Mouse (Mus musculus): ENCODE results near the gene Fbxw17. TPM values are rescaled to one million over a fixed set of nuclear protein-coding genes. Genes with fewer than 3 reads are reported as not detected.
"Not testable (repeated sequence)": the region's sequence is repeated elsewhere in the genome, so short reads cannot be mapped to it uniquely, and the experiment has no call there.

The Fbxw17 gene
- polyA plus RNA-seq, 1 experiment = 16.3 TPM

- H3K4me3 ChIP-seq = no peak overlapping the region
These were observed 6.9 kb downstream of the Fbxw17 start for GRCm38 (mm10) chr13:50424517-50424916.

GRCm38 (mm10) chr13:50426686-50427085, 9.0 kb downstream of the Fbxw17 start:
- TF ChIP-seq SRF (IDR thresholded peaks at IDR 0.05; ENCODE audit: control insufficient read depth, insufficient read length, low read depth) = no peak
- TF ChIP-seq POLR2AphosphoS2 (IDR thresholded peaks at IDR 0.05; ENCODE audit: insufficient read length, low read depth) = no peak
- no peak for TF ChIP-seq MYOG (IDR thresholded peaks at IDR 0.05; ENCODE audit: control insufficient read depth in 1 of 3, insufficient read depth in 1 of 3, insufficient read length in 2 of 3, low read depth in 2 of 3)
- TF ChIP-seq MYOD1 (IDR thresholded peaks at IDR 0.05; ENCODE audit: control insufficient read depth in 1 of 3, insufficient read length in 2 of 3, low read depth in 2 of 3) = no peak
- TF ChIP-seq E2F4 (IDR thresholded peaks at IDR 0.05; ENCODE audit: insufficient read depth) = no peak
- TF ChIP-seq USF1 (IDR thresholded peaks at IDR 0.05; ENCODE audit: low read depth) = no peak
- no peak for TF ChIP-seq REST (IDR thresholded peaks at IDR 0.05; ENCODE audit: insufficient read depth, insufficient read length)
- TF ChIP-seq CEBPB (IDR thresholded peaks at IDR 0.05; ENCODE audit: insufficient read depth, poor library complexity, severe bottlenecking) = no peak
- no peak for TF ChIP-seq POLR2A (IDR thresholded peaks at IDR 0.05; ENCODE audit: insufficient read length, low read depth)
- TF ChIP-seq MAX (IDR thresholded peaks at IDR 0.05; ENCODE audit: low read depth) = no peak
- no peak for TF ChIP-seq TCF3 (IDR thresholded peaks at IDR 0.05; ENCODE audit: insufficient read length, low read depth)
- no peak for TF ChIP-seq TCF12 (IDR thresholded peaks at IDR 0.05; ENCODE audit: insufficient read depth, poor library complexity, severe bottlenecking)
- no peaks in the 10 kb centered on the region for H3K27me3 ChIP-seq (ENCODE audit: control insufficient read depth, insufficient read depth, insufficient read length)
- H3K79me2 ChIP-seq (ENCODE audit: control insufficient read depth, insufficient read depth) = no peaks in the 10 kb centered on the region
- H3ac ChIP-seq (ENCODE audit: control insufficient read depth, insufficient read length) = no peak overlapping the region
- H3K4me3 ChIP-seq = no peak overlapping the region
- H3K36me3 ChIP-seq (ENCODE audit: control insufficient read depth, insufficient read depth) = peaks cover 27% of the 10 kb centered on the region
- no peak overlapping the region for H3K4me2 ChIP-seq (ENCODE audit: low read depth)

More at GRCm38 (mm10) chr13:50424517-50424916, 6.9 kb downstream of the Fbxw17 start:
- peaks cover 27% of the 10 kb centered on the region for H3K36me3 ChIP-seq (ENCODE audit: control insufficient read depth, insufficient read depth)
- TF ChIP-seq POLR2A (IDR thresholded peaks at IDR 0.05; ENCODE audit: insufficient read length, low read depth) (no peak), E2F4 (IDR thresholded peaks at IDR 0.05; ENCODE audit: insufficient read depth) (no peak), MYOG (IDR thresholded peaks at IDR 0.05; ENCODE audit: control insufficient read depth in 1 of 3, insufficient read depth in 1 of 3, insufficient read length in 2 of 3, low read depth in 2 of 3) (no peak), TCF3 (IDR thresholded peaks at IDR 0.05; ENCODE audit: insufficient read length, low read depth) (no peak), CEBPB (IDR thresholded peaks at IDR 0.05; ENCODE audit: insufficient read depth, poor library complexity, severe bottlenecking) (no peak), USF1 (IDR thresholded peaks at IDR 0.05; ENCODE audit: low read depth) (no peak), MAX (IDR thresholded peaks at IDR 0.05; ENCODE audit: low read depth) (no peak), SRF (IDR thresholded peaks at IDR 0.05; ENCODE audit: control insufficient read depth, insufficient read length, low read depth) (no peak), TCF12 (IDR thresholded peaks at IDR 0.05; ENCODE audit: insufficient read depth, poor library complexity, severe bottlenecking) (no peak), POLR2AphosphoS2 (IDR thresholded peaks at IDR 0.05; ENCODE audit: insufficient read length, low read depth) (no peak), MYOD1 (IDR thresholded peaks at IDR 0.05; ENCODE audit: control insufficient read depth in 1 of 3, insufficient read length in 2 of 3, low read depth in 2 of 3) (no peak), REST (IDR thresholded peaks at IDR 0.05; ENCODE audit: insufficient read depth, insufficient read length) (no peak)
- H3ac ChIP-seq (ENCODE audit: control insufficient read depth, insufficient read length) = no peak overlapping the region
- no peaks in the 10 kb centered on the region for H3K79me2 ChIP-seq (ENCODE audit: control insufficient read depth, insufficient read depth)
- H3K27me3 ChIP-seq (ENCODE audit: control insufficient read depth, insufficient read depth, insufficient read length) = no peaks in the 10 kb centered on the region
- no peak overlapping the region for H3K4me2 ChIP-seq (ENCODE audit: low read depth)

- TF ChIP-seq TCF3 (IDR thresholded peaks at IDR 0.05; ENCODE audit: insufficient read length, low read depth) (no peak), POLR2AphosphoS2 (IDR thresholded peaks at IDR 0.05; ENCODE audit: insufficient read length, low read depth) (no peak)
- H3K4me2 ChIP-seq (ENCODE audit: low read depth) = no peak within 1 kb of the TSS
- H3ac ChIP-seq (ENCODE audit: control insufficient read depth, insufficient read length) = no peak within 1 kb of the TSS
- no peak within 1 kb of the TSS for H3K4me3 ChIP-seq
- no peaks in the 10 kb centered on the region for H3K27me3 ChIP-seq (ENCODE audit: control insufficient read depth, insufficient read depth, insufficient read length)
- H3K79me2 ChIP-seq (ENCODE audit: control insufficient read depth, insufficient read depth) = no peaks in the 10 kb centered on the region
- no peaks in the 10 kb centered on the region for H3K36me3 ChIP-seq (ENCODE audit: control insufficient read depth, insufficient read depth)
These were observed 26.1 kb downstream of the Fbxw17 start, which contains the start of gene Gm47429 for GRCm38 (mm10) chr13:50443812-50444211. Gm47429 (minus strand) TSS chr13:50443912.

- Histone ChIP-seq H3K36me3 (ENCODE audit: control insufficient read depth, insufficient read depth) (no peaks in the 10 kb centered on the region), H3ac (ENCODE audit: control insufficient read depth, insufficient read length) (no peak overlapping the region), H3K4me3 (no peak overlapping the region), H3K4me2 (ENCODE audit: low read depth) (no peak overlapping the region), H3K27me3 (ENCODE audit: control insufficient read depth, insufficient read depth, insufficient read length) (no peaks in the 10 kb centered on the region), H3K79me2 (ENCODE audit: control insufficient read depth, insufficient read depth) (no peaks in the 10 kb centered on the region)
- TF ChIP-seq SRF (IDR thresholded peaks at IDR 0.05; ENCODE audit: control insufficient read depth, insufficient read length, low read depth) (no peak), TCF12 (IDR thresholded peaks at IDR 0.05; ENCODE audit: insufficient read depth, poor library complexity, severe bottlenecking) (no peak), POLR2A (IDR thresholded peaks at IDR 0.05; ENCODE audit: insufficient read length, low read depth) (no peak), MAX (IDR thresholded peaks at IDR 0.05; ENCODE audit: low read depth) (no peak), E2F4 (IDR thresholded peaks at IDR 0.05; ENCODE audit: insufficient read depth) (no peak), USF1 (IDR thresholded peaks at IDR 0.05; ENCODE audit: low read depth) (no peak), MYOG (IDR thresholded peaks at IDR 0.05; ENCODE audit: control insufficient read depth in 1 of 3, insufficient read depth in 1 of 3, insufficient read length in 2 of 3, low read depth in 2 of 3) (no peak), MYOD1 (IDR thresholded peaks at IDR 0.05; ENCODE audit: control insufficient read depth in 1 of 3, insufficient read length in 2 of 3, low read depth in 2 of 3) (no peak), POLR2AphosphoS2 (IDR thresholded peaks at IDR 0.05; ENCODE audit: insufficient read length, low read depth) (no peak), REST (IDR thresholded peaks at IDR 0.05; ENCODE audit: insufficient read depth, insufficient read length) (no peak), TCF3 (IDR thresholded peaks at IDR 0.05; ENCODE audit: insufficient read length, low read depth) (no peak), CEBPB (IDR thresholded peaks at IDR 0.05; ENCODE audit: insufficient read depth, poor library complexity, severe bottlenecking) (no peak)
These were observed 27.6 kb downstream of the Fbxw17 start for GRCm38 (mm10) chr13:50445261-50445660.

- H3K36me3 ChIP-seq (ENCODE audit: control insufficient read depth, insufficient read depth); H3K79me2 ChIP-seq (ENCODE audit: control insufficient read depth, insufficient read depth); H3K4me2 ChIP-seq (ENCODE audit: low read depth); H3K27me3 ChIP-seq (ENCODE audit: control insufficient read depth, insufficient read depth, insufficient read length); H3K4me3 ChIP-seq; H3ac ChIP-seq (ENCODE audit: control insufficient read depth, insufficient read length): not testable (repeated sequence)
These were observed 34.6 kb downstream of the Fbxw17 start for GRCm38 (mm10) chr13:50452266-50452665.

All from myocyte (in vitro differentiated cells).